In genomic region chr6:48696830-48697554, GRCm38 (mm10) we compare ENCODE assay signal across 16 mouse cellular contexts. TPM values are rescaled to one million over a fixed set of nuclear protein-coding genes. Genes with fewer than 3 reads are reported as not detected.
DNase-seq lines count a peak whose midpoint lies in the region; ATAC-seq and TF ChIP-seq lines count a peak whose summit lies in the region.
"Had no signal": no experiment of that assay in that cellular context is flagged by ENCODE, and none has a peak within 500 bp of the region (broad histone marks: within the 10 kb centered on the region; RNA-seq: fewer than 3 reads in every experiment).

No protein-coding gene starts in this region.

- H3K9ac ChIP-seq in heart, adult 2 months (ENCODE audit: low read depth, low read length): no peak overlapping the region
- no peak overlapping the region for H3K9ac ChIP-seq in kidney, embryonic 16.5 days (replicated peaks; ENCODE audit: low read length)
- no peak overlapping the region for H3K9ac ChIP-seq in hindbrain, embryonic 12.5 days
- H3K9ac ChIP-seq: embryonic facial prominence, embryonic 12.5 days; limb, embryonic 13.5 days; neural tube, embryonic 12.5 days had no signal

- 75% methylated on average over 4 of the region's 4 CpGs for WGBS in heart, adult 2 months
- WGBS in kidney, embryonic 16.5 days: 80% methylated on average over 4 of the region's 4 CpGs
- WGBS in hindbrain, embryonic 12.5 days: 87% methylated on average over 4 of the region's 4 CpGs

- H3K9me3 ChIP-seq in kidney, embryonic 16.5 days (ENCODE audit: low read length): peaks cover 2% of the 10 kb centered on the region; the same call in 1 of the 2 replicates
- H3K9me3 ChIP-seq in hindbrain, embryonic 12.5 days (replicated peaks): no peaks in the 10 kb centered on the region
- H3K9me3 ChIP-seq: embryonic facial prominence, embryonic 12.5 days; limb, embryonic 13.5 days had no signal

- H3K4me2 ChIP-seq in kidney, embryonic 16.5 days (replicated peaks; ENCODE audit: low read depth, low read length): no peak overlapping the region
- no peak overlapping the region for H3K4me2 ChIP-seq in hindbrain, embryonic 12.5 days (replicated peaks)
- H3K4me2 ChIP-seq: embryonic facial prominence, embryonic 12.5 days; limb, embryonic 13.5 days; neural tube, embryonic 12.5 days had no signal

- TF ChIP-seq EP300 in heart, adult 2 months (IDR thresholded peaks at IDR 0.05; ENCODE audit: insufficient read depth, low read depth, low read length): no peak

- no peak for DNase-seq in heart, adult 2 months
- DNase-seq in heart, postnatal 14 days: no peak
- DNase-seq in kidney, adult 9 months: no peak
- DNase-seq in testis, postnatal 10 days (ENCODE audit: low spot score): peak; percentile 15
- DNase-seq in testis, postnatal 14 days (ENCODE audit: low spot score): no peak
- DNase-seq in left cerebral cortex, postnatal 10 days (ENCODE audit: extremely low spot score in 1 of 2, low spot score in 2 of 2): no peak
- DNase-seq: adrenal gland, postnatal 36 days; cerebellum, postnatal 36 days had no signal

- no peaks in the 10 kb centered on the region for H3K27me3 ChIP-seq in heart, adult 2 months (ENCODE audit: control insufficient read depth, insufficient read depth, low read length)
- no peaks in the 10 kb centered on the region for H3K27me3 ChIP-seq in kidney, embryonic 16.5 days (ENCODE audit: insufficient read depth, low read length)
- H3K27me3 ChIP-seq in hindbrain, embryonic 12.5 days: no peaks in the 10 kb centered on the region
- H3K27me3 ChIP-seq: embryonic facial prominence, embryonic 12.5 days; limb, embryonic 13.5 days; neural tube, embryonic 12.5 days had no signal

- peaks cover 24% of the 10 kb centered on the region for H3K4me1 ChIP-seq in heart, adult 2 months (ENCODE audit: control insufficient read depth, insufficient read depth, low read length)
- no peaks in the 10 kb centered on the region for H3K4me1 ChIP-seq in kidney, embryonic 16.5 days (ENCODE audit: insufficient read depth, low read length)
- no peaks in the 10 kb centered on the region for H3K4me1 ChIP-seq in hindbrain, embryonic 12.5 days
- H3K4me1 ChIP-seq: embryonic facial prominence, embryonic 12.5 days; limb, embryonic 13.5 days; neural tube, embryonic 12.5 days had no signal

- no peak for ATAC-seq in kidney, embryonic 16.5 days (ENCODE audit: low FRiP score, low TSS enrichment)
- ATAC-seq in hindbrain, embryonic 12.5 days (ENCODE audit: low FRiP score): no peak
- ATAC-seq: midbrain, embryonic 16.5 days had no signal

- peaks cover 32% of the 10 kb centered on the region for H3K36me3 ChIP-seq in heart, adult 2 months (ENCODE audit: control insufficient read depth, insufficient read depth, low read length)
- H3K36me3 ChIP-seq in kidney, embryonic 16.5 days (ENCODE audit: insufficient read depth, low read length): no peaks in the 10 kb centered on the region
- H3K36me3 ChIP-seq in hindbrain, embryonic 12.5 days: no peaks in the 10 kb centered on the region
- H3K36me3 ChIP-seq: embryonic facial prominence, embryonic 12.5 days; limb, embryonic 13.5 days; neural tube, embryonic 12.5 days had no signal

- no peaks in the 10 kb centered on the region for H3K79me2 ChIP-seq in heart, adult 2 months (replicated peaks; ENCODE audit: control insufficient read depth, insufficient read depth, low read length)

- intact Hi-C loops in heart, adult 2 months (cut with DNase I): no loop called here
- intact Hi-C loops in heart, postnatal 14 days (cut with DNase I): no loop called here
- intact Hi-C loops in left cerebral cortex, postnatal 10 days (cut with DNase I): no loop called here

- no peak for TF ChIP-seq CTCF in heart, adult 2 months (IDR thresholded peaks at IDR 0.05)

- H3K27ac ChIP-seq in heart, adult 2 months: peak overlapping the region; percentile 90
- peak overlapping the region; percentile 74; the same call in 1 of the 2 replicates for H3K27ac ChIP-seq in kidney, embryonic 16.5 days (ENCODE audit: low read length)
- no peak overlapping the region; the same call in 1 of the 2 replicates for H3K27ac ChIP-seq in hindbrain, embryonic 12.5 days
- H3K27ac ChIP-seq: embryonic facial prominence, embryonic 12.5 days; limb, embryonic 13.5 days; neural tube, embryonic 12.5 days had no signal

- TF ChIP-seq POLR2A in heart, adult 2 months (IDR thresholded peaks at IDR 0.05; ENCODE audit: insufficient read depth, low read depth, low read length): no peak

- H3K4me3 ChIP-seq in heart, adult 2 months: no peak overlapping the region
- H3K4me3 ChIP-seq in kidney, embryonic 16.5 days (ENCODE audit: low read length): no peak overlapping the region
- H3K4me3 ChIP-seq in hindbrain, embryonic 12.5 days: no peak overlapping the region
- H3K4me3 ChIP-seq: embryonic facial prominence, embryonic 12.5 days; limb, embryonic 13.5 days; neural tube, embryonic 12.5 days had no signal

RNA-seq across cellular contexts. Expression of gene Gimap6, which starts 11.0 kb away (rescaled TPM):
- total RNA-seq in heart, adult 2 months (2021): 10 to 100 TPM; 34.3 to 38.1 TPM
- polyA plus RNA-seq in heart, adult 2 months (2012; rRNA removed): 19.2 and 28.6 TPM in 2 replicates
- 10 to 100 TPM; 48.0 to 53.9 TPM for total RNA-seq in heart, postnatal 14 days (2021)
- polyA plus RNA-seq in kidney, embryonic 16.5 days (2015; fragmentation: Nextera tagmentation; extraction: Ambion mirVana): 59.4 and 67.3 TPM in 2 replicates
- 8.5 and 9.6 TPM in 2 replicates for polyA plus RNA-seq in hindbrain, embryonic 12.5 days (2016; fragmentation: Nextera tagmentation; extraction: Ambion mirVana)
- total RNA-seq in left cerebral cortex, postnatal 10 days (2021): 1 to 10 TPM; 6.5 to 7.0 TPM

RNA-seq across cellular contexts. Expression of gene Gimap4, which starts 12.6 kb away (rescaled TPM):
- 10 to 100 TPM; 22.4 to 25.3 TPM for total RNA-seq in heart, adult 2 months (2021)
- 28.1 and 42.1 TPM in 2 replicates for polyA plus RNA-seq in heart, adult 2 months (2012; rRNA removed)
- 10 to 100 TPM; 32.2 to 42.6 TPM for total RNA-seq in heart, postnatal 14 days (2021)
- 84.6 and 86.0 TPM in 2 replicates for polyA plus RNA-seq in kidney, embryonic 16.5 days (2015; fragmentation: Nextera tagmentation; extraction: Ambion mirVana)
- 4.2 and 5.4 TPM in 2 replicates for polyA plus RNA-seq in hindbrain, embryonic 12.5 days (2016; fragmentation: Nextera tagmentation; extraction: Ambion mirVana)
- total RNA-seq in left cerebral cortex, postnatal 10 days (2021): under 1 TPM; 0.55 to 0.66 TPM

RNA-seq across cellular contexts. Expression of gene Gimap9, which starts 21.1 kb away (rescaled TPM):
- total RNA-seq in heart, adult 2 months (2021): 1 to 10 TPM; 3.1 to 3.4 TPM
- polyA plus RNA-seq in heart, adult 2 months (2012; rRNA removed): 1.8 and 3.7 TPM in 2 replicates
- total RNA-seq in heart, postnatal 14 days (2021): 1 to 10 TPM; 4.2 to 6.4 TPM
- 12.7 and 14.8 TPM in 2 replicates for polyA plus RNA-seq in kidney, embryonic 16.5 days (2015; fragmentation: Nextera tagmentation; extraction: Ambion mirVana)
- 3.7 and 4.4 TPM in 2 replicates for polyA plus RNA-seq in hindbrain, embryonic 12.5 days (2016; fragmentation: Nextera tagmentation; extraction: Ambion mirVana)
- total RNA-seq in left cerebral cortex, postnatal 10 days (2021): 1 to 10 TPM; 1.2 to 1.4 TPM

RNA-seq across cellular contexts. Expression of gene Gm28053, which starts 21.4 kb away (rescaled TPM):
- total RNA-seq in heart, adult 2 months (2021): 1 to 10 TPM; 3.4 to 5.6 TPM
- polyA plus RNA-seq in heart, adult 2 months (2012; rRNA removed): not detected in 2 replicates
- 1 to 10 TPM; 3.5 to 7.9 TPM for total RNA-seq in heart, postnatal 14 days (2021)
- polyA plus RNA-seq in kidney, embryonic 16.5 days (2015; fragmentation: Nextera tagmentation; extraction: Ambion mirVana): 1.4 and 2.4 TPM in 2 replicates
- 1.7 TPM in 1 of 2 replicates, not detected in the other for polyA plus RNA-seq in hindbrain, embryonic 12.5 days (2016; fragmentation: Nextera tagmentation; extraction: Ambion mirVana)
- total RNA-seq in left cerebral cortex, postnatal 10 days (2021): not detected
- polyA plus RNA-seq: embryonic facial prominence, embryonic 12.5 days had no signal

RNA-seq across cellular contexts. Expression of gene Gimap7, which starts 21.4 kb away (rescaled TPM):
- total RNA-seq in heart, adult 2 months (2021): under 1 TPM in 1 of 2 experiments, not detected in 1; 0.77 TPM
- polyA plus RNA-seq in heart, adult 2 months (2012; rRNA removed): 0.29 and 0.70 TPM in 2 replicates
- under 1 TPM; 0.22 to 0.24 TPM for total RNA-seq in heart, postnatal 14 days (2021)
- polyA plus RNA-seq in kidney, embryonic 16.5 days (2015; fragmentation: Nextera tagmentation; extraction: Ambion mirVana): not detected in 2 replicates
- polyA plus RNA-seq in hindbrain, embryonic 12.5 days (2016; fragmentation: Nextera tagmentation; extraction: Ambion mirVana): not detected in 2 replicates
- not detected for total RNA-seq in left cerebral cortex, postnatal 10 days (2021)
- total RNA-seq: left cerebral cortex, adult 18-20 months had no signal
- polyA plus RNA-seq: embryonic facial prominence, embryonic 12.5 days; forebrain, embryonic 11.5 days; limb, embryonic 13.5 days; midbrain, embryonic 16.5 days; neural tube, embryonic 12.5 days had no signal

Comparison
In these comparisons a context has a peak if more than half of its experiments do, and no peak if none do; other contexts are left out.
1. RNA of gene Gimap6, which starts 11.0 kb away (total RNA-seq): 48.0 to 53.9 TPM in heart, postnatal 14 days and 34.3 to 38.1 TPM in heart, adult 2 months; 6.5 to 7.0 TPM in left cerebral cortex, postnatal 10 days; every median in the first group is over 4 times any median in the second.
2. RNA of gene Gimap4, which starts 12.6 kb away (total RNA-seq): 32.2 to 42.6 TPM in heart, postnatal 14 days and 22.4 to 25.3 TPM in heart, adult 2 months; 0.55 to 0.66 TPM in left cerebral cortex, postnatal 10 days; every median in the first group is over 10 times any median in the second.